Mouse (Mus musculus) cerebellum, adult 2 months (tissue): ENCODE results near the gene Nrxn3.

Experiments
- CTCF ChIP-seq: fragments of 200-500 bp; IDR thresholded peaks from 2 replicates; pipeline ENCODE4 v1.5.1; 2011; ENCODE audit warnings: low read depth, mild to moderate bottlenecking, control low read depth, low read length, moderate library complexity, borderline replicate concordance; ENCODE audit not compliant: insufficient read depth
- POLR2A ChIP-seq: fragments of 200-500 bp; IDR thresholded peaks from 2 replicates; pipeline ENCODE4 v1.6.1; 2011; ENCODE audit warnings: low read length, control low read depth, borderline replicate concordance; ENCODE audit not compliant: insufficient read depth

DNA sequence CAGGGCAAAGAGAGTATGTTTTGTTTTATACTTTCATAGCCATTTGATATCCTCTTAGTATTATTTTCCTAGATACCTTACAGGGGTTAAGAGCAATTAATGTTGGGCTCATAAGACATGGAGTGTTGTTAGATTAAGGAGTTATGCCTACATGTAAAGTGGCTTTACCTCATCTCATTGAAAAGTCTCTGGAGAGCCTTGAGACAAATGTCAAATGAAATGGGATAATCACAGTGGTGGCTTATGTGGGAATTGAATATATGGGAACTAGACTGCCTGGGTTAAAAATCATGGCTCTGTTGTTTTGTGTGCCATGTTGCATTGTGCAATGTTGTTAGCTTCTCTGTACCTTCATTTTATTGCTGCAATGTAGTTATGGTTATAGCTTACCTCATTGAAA is 327.0 kb downstream of the Nrxn3 start:
- no peak for TF ChIP-seq CTCF
- no peak for TF ChIP-seq POLR2A
